Comparison of ENCODE assay signal across 10 mouse cellular contexts in genomic region chr4:74563565-74563964, GRCm38 (mm10).
DNase-seq lines count a peak whose midpoint lies in the region; ATAC-seq and TF ChIP-seq lines count a peak whose summit lies in the region.
"Had no signal": no experiment of that assay in that cellular context is flagged by ENCODE, and none has a peak within 500 bp of the region (broad histone marks: within the 10 kb centered on the region; RNA-seq: fewer than 3 reads in every experiment).

No protein-coding gene starts in this region.

- no peak overlapping the region for H3K4me3 ChIP-seq in liver, postnatal 0 days (ENCODE audit: low read depth, low read length)
- no peak overlapping the region for H3K4me3 ChIP-seq in liver, embryonic 12.5 days
- H3K4me3 ChIP-seq: hindbrain, embryonic 15.5 days; myocyte had no signal

- no peaks in the 10 kb centered on the region for H3K4me1 ChIP-seq in liver, postnatal 0 days (ENCODE audit: insufficient read depth)
- no peaks in the 10 kb centered on the region for H3K4me1 ChIP-seq in liver, embryonic 12.5 days
- H3K4me1 ChIP-seq: hindbrain, embryonic 15.5 days had no signal

- WGBS in liver, postnatal 0 days (ENCODE audit: insufficient replicate concordance): 9% methylated on average over 2 of the region's 2 CpGs
- 15% methylated on average over 2 of the region's 2 CpGs for WGBS in liver, embryonic 12.5 days (ENCODE audit: insufficient replicate concordance)

- H3K9me3 ChIP-seq in liver, postnatal 0 days (ENCODE audit: low read length): no peaks in the 10 kb centered on the region
- no peaks in the 10 kb centered on the region for H3K9me3 ChIP-seq in liver, embryonic 12.5 days (replicated peaks)
- H3K9me3 ChIP-seq: hindbrain, embryonic 15.5 days had no signal

- no peak for ATAC-seq in liver, postnatal 0 days
- no peak for ATAC-seq in liver, embryonic 12.5 days

- H3K27me3 ChIP-seq in liver, postnatal 0 days (ENCODE audit: insufficient read depth, low read length): no peaks in the 10 kb centered on the region
- no peaks in the 10 kb centered on the region for H3K27me3 ChIP-seq in liver, embryonic 12.5 days (replicated peaks)
- H3K27me3 ChIP-seq: hindbrain, embryonic 15.5 days had no signal

- no peaks in the 10 kb centered on the region for H3K36me3 ChIP-seq in liver, postnatal 0 days (replicated peaks; ENCODE audit: insufficient read depth, low read length)
- H3K36me3 ChIP-seq in liver, embryonic 12.5 days: no peaks in the 10 kb centered on the region
- H3K36me3 ChIP-seq: hindbrain, embryonic 15.5 days had no signal

- intact Hi-C loops in gastrocnemius, postnatal 14 days (cut with DNase I; ENCODE audit: low total_unique reads): no loop called here

- DNase-seq in frontal cortex, adult 2 months (ENCODE audit: extremely low spot score in 1 of 2, low spot score in 1 of 2): peak; percentile 5 to 78
- DNase-seq in frontal cortex, postnatal 14 days (ENCODE audit: low spot score in 2 of 2): no peak
- DNase-seq in liver, postnatal 0 days: no peak
- peak; percentile 78 for DNase-seq in brain, embryonic 14.5 days (ENCODE audit: low read depth)
- DNase-seq in kidney, postnatal 36 days: peak; percentile 3 to 11
- no peak for DNase-seq in urinary bladder, postnatal 14 days (ENCODE audit: low spot score)
- no peak for DNase-seq in gastrocnemius, postnatal 14 days

- peak; percentile 68 for TF ChIP-seq CTCF in liver, postnatal 0 days (IDR thresholded peaks at IDR 0.05; ENCODE audit: low read depth)
- TF ChIP-seq CTCF in brain, embryonic 14.5 days (IDR thresholded peaks at IDR 0.05; ENCODE audit: borderline replicate concordance, extremely low read depth, insufficient read depth, insufficient read length): peak; percentile 8; the same call in 1 of the 2 replicates

- H3K27ac ChIP-seq in liver, postnatal 0 days (ENCODE audit: low read depth): no peak overlapping the region
- no peak overlapping the region for H3K27ac ChIP-seq in liver, embryonic 12.5 days
- H3K27ac ChIP-seq: hindbrain, embryonic 15.5 days had no signal

- H3K9ac ChIP-seq in liver, postnatal 0 days (replicated peaks): no peak overlapping the region
- H3K9ac ChIP-seq in liver, embryonic 12.5 days: no peak overlapping the region
- H3K9ac ChIP-seq: hindbrain, embryonic 15.5 days had no signal

- no peak for TF ChIP-seq POLR2A in brain, embryonic 14.5 days (IDR thresholded peaks at IDR 0.05; ENCODE audit: borderline replicate concordance, extremely low read depth, insufficient read depth, insufficient read length, poor library complexity, severe bottlenecking)

- H3K4me2 ChIP-seq in liver, postnatal 0 days (ENCODE audit: low read depth, low read length): no peak overlapping the region
- no peak overlapping the region for H3K4me2 ChIP-seq in liver, embryonic 12.5 days
- H3K4me2 ChIP-seq: hindbrain, embryonic 15.5 days had no signal

- no peak for TF ChIP-seq EP300 in liver, postnatal 0 days (IDR thresholded peaks at IDR 0.05; ENCODE audit: low read depth)

Comparison
In these comparisons a context has a peak if more than half of its experiments do, and no peak if none do; other contexts are left out.
1. DNase-seq: peak in frontal cortex, adult 2 months (2 of 2), brain, embryonic 14.5 days (single experiment) and kidney, postnatal 36 days (2 of 2); none in frontal cortex, postnatal 14 days (0 of 2), liver, postnatal 0 days (single experiment), urinary bladder, postnatal 14 days (single experiment) and gastrocnemius, postnatal 14 days (single experiment).